Mouse (Mus musculus): ENCODE measurements around the gene Amh.

DNA sequence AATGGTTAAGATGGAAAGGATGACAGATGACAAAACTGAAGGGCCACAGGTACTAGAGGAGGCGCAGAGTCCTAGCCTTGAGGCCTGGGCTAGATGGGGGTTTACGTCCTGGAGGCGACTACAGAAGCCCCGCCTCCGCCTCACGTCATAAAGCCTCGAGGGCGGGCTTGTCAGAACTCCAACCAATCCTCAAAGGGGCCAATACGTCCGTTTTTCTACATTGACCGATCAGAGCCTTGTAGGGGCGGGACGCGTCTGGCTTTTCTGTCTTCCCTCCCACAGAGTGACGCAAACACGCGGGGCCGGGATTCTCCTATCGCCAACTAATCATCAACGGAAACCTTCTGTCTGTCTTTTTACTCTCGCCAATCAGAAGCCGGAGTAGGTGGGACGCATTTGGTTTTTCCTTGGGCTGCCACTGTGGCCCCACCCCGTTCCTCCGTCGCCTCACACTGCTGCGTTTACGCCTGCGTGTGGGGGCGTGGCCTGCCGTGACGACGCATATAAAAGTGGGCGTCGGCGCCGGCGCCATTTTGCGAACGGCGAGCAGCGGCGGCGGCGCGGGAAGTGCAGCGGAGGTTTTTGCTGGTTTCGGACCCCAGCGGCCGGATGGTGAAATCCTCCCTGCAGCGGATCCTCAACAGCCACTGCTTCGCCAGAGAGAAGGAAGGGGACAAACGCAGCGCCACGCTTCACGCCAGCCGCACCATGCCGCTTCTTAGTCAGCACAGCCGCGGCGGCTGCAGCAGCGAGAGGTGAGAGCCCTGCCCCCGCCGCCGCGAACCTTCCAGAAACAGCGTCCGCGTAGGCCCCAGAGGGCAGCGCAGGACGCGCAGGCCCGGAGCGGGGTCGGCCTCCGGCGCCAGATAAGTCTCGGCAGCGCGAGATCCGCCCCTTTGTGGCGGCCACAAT lies 21.4 kb downstream of the Amh start, which contains the start of gene Oaz1:
- TF ChIP-seq POLR2A (IDR thresholded peaks at IDR 0.05; ENCODE audit: insufficient read depth, low read length) (peak; percentile 76), EP300 (IDR thresholded peaks at IDR 0.05; ENCODE audit: insufficient read depth, low read depth, low read length) (no peak; the same call in 1 of the 2 replicates)

Data from ES-Bruce4 (cell line).